Mouse (Mus musculus): ENCODE data around the gene Wdr63.

- TF ChIP-seq CTCF (IDR thresholded peaks at IDR 0.05; ENCODE audit: low read depth) (no peak), EP300 (IDR thresholded peaks at IDR 0.05; ENCODE audit: low read depth) (no peak)
Observed at GRCm38 (mm10) chr3:146027116-146027515, 80.8 kb downstream of the Wdr63 start.
